Mouse (Mus musculus) 3134 (cell line): Measurements from ENCODE around the gene Eif4a3.
"Not testable (repeated sequence)": the region's sequence is repeated elsewhere in the genome, so short reads cannot be mapped to it uniquely, and the experiment has no call there.

Experiments used
- DNase-seq: peaks from one replicate; pipeline ENCODE4 v3.0.0-alpha.2; 2011; ENCODE audit warnings: low spot score; ENCODE audit not compliant: insufficient read length; ENCODE audit errors: extremely low read depth

Gene Eif4a3

DNA sequence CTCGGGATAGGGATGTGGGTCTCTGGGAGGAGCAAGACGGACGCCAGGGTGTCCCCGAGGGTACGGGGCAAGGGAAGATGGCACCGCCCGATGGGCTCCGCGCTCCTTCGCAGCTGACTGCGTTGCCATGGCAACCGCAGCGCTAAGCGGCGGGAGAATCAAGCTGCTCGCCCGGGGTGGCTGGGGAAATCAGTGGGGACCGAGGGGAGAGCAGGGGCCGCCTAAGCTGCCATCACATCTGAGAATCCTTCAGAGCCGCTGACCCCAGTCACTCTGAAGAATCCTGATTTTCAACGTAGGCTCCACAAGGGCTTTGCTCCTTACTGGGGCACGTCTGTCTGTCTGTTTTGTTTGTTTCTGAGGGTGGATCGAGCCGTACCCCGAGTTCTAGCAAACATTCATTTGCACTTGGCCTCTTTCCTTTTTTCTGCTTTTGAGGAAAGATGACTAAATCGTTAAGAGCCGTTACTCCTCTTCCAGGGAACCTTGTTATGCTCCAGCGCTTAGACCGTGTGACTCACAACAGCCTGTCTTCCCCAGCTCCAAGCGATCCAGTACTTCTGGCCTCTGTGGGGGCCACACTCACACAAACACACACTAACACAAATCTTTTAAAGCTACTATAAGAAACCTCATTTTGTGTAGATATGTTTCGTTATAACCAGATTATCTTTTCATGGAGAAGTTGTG is 502 bp upstream of the Eif4a3 start:
- DNase-seq = no peak

DNA sequence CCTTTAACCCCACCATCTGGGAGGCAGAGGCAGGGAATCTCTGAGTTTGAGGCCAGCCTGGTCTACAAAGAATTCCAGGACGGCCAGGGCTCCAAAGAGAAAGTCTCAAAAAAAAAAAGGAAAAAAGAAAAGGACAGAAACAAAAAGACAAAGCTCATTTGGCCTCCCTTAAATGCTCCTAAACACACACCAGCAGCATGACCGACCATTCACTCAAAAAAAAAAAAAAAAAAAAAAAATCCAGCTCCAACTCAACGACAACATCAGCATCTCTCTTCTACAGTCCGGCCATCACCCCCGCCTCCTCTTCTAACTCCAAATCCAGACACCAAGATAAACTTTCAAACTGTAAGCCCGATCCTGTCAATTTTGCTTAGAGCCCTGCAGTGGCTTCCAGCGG is 972 bp downstream of the Eif4a3 start:
- no peak for DNase-seq

DNA sequence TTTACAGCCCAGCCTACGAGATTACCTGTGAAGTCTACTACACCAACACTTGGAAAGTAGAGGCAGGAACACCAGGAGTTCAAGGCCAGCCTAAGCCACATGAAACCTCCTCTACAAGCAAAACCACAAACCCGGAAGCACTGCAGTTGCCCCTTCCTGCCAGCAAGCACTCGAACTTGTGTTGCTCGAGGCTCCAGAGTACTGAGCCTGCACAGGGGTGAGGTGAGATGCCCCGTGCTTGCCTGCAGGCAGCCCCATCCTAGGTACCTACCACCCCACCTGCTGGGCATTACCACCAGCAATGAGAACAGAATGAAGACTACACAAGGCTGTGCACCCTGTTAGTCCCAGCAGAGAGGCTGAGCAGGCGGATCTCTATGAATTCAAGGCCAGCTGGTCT is 1.9 kb downstream of the Eif4a3 start:
- DNase-seq = no peak

DNA sequence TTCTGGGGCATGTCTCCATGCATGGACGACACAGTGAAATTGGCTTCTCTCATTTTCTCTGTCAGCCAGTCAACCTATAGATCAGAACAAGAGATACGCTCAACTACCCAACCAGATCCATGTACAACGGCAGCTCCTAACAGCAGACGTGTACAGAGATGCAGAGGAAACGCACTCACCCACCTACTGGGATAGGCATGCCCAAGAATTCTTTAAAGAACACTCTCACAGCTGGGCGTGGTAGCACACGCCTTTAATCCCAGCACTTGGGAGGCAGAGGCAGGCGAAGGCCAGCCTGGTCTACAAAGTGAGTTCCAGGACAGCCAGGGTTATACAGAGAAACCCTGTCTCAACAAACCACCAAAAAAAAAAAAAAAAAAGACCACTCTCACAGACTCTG is 7.0 kb downstream of the Eif4a3 start:
- not testable (repeated sequence) for DNase-seq

DNA sequence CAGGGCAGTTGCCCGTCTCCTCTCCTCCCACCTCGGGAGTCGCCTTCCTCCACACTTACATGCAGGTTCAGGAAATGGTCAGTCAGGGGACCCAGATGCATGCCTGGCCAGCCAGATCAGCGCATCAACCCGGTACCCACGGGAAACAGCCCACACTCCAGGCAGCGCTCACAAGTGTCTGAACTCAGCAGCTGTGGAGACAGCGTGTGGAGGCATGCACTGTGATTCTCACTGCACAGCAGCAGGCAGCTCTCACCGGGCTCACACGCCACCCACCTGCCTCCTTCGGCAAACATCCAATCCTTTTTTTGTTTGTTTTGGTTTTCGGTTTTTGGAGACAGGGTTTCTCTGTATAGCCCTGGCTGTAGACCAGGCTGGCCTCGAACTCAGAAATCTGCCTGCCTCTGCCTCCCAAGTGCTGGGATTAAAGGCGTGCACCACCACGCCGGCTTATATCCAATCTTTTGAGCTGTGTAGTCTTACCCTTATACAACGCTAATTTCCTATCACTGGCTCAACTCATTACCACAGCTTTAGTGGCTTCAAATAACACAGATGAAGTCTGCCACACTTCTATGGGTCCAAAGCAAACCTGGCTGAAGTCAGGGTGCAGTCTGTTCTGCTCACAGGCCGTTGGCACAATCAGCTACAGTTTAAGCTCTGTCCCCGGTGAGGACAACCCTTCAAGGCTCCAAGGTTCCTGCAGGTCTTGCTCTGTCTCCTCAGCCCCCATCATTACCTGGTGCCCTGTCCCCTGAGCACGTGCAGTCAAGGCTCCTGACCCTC is 12.5 kb downstream of the Eif4a3 start:
- no peak for DNase-seq

DNA sequence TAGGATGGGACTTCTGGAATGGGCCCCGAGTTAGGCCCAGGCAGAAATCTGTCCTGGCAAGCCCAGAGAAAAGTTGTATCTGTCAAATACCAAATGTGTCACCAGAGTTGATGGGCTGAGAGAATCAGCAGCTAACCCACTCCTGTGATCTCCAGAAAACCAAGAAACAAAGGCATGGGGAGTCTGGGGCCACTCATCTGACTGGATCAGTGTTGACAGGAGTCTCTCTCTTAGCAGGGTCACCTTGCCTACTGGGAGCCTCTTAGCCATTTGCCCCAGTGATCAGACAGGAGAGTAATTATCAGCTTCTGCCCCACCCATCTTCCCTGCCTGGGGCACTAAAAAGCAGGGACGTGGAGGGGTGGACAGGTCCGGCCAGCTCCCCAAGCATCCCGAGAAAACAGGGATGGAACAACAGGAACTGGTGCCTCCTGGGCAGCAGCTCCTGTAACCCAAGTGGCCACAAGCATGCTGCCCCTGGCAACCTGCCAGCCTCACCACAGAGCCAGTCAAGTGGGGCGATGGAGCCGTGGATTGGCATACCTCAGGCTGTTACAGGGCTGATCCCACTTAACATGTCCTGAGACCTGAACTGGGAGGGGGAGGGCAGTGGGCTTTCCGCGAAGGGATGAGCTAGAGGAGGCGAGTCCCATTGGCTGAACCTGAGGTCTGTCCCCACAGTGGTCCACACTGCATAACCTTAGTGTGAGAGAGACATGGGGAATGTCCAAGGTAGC is 13.9 kb downstream of the Eif4a3 start:
- peak; percentile 73 for DNase-seq

DNA sequence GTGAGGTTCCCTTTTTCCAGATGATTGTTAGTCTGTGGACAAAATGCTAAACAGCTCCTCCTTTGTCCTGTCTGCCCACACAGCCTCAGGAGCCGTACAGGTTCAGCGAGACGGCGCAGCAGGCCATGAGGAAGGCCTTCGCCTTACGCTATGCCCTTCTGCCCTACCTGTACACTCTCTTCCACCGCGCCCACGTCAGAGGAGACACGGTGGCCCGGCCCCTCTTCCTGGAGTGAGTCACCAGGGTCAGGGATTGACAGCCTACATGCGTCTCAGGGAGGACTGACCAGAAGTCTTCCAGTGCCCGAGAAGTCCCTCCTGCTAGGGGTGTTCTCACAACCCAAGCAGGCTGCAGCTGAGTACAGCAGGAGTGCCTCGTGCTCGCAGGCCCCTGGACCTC is 18.9 kb downstream of the Eif4a3 start:
- no peak for DNase-seq

DNA sequence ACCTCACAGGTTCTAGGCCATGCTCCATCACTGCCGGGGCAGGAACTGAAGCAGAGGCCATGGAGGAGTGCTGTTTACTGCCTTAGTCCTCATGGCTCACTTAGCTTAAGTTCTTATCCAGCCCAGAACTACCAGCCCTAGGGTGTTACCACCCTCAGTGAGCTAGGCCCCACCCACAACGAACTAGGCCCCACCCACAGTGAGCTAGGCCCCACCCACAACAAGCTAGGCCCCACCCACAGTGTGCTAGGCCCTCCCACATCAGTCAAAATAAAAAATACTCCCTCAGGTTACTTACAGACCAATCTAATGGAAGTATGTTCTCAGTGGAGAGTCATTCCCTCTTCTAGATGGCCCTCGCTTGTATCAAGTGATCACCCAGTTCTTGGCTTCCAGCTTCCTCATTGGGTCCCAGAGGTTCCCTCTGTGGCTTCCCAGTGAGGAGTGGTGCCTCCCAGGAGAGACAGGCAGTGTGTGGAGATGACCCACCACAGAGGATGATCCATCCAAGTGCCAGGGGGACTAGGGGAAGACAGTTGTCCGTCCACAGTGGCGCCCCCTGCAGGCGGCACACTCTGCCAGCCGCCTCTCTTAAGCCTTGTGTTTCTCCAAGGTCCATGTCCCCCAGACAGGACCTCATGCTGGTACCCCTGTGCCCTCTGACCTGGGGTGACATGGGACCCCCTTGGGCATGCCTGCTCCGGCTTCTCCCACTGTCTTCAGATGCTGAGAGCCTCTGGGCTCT is 26.5 kb downstream of the Eif4a3 start:
- DNase-seq = no peak

DNA sequence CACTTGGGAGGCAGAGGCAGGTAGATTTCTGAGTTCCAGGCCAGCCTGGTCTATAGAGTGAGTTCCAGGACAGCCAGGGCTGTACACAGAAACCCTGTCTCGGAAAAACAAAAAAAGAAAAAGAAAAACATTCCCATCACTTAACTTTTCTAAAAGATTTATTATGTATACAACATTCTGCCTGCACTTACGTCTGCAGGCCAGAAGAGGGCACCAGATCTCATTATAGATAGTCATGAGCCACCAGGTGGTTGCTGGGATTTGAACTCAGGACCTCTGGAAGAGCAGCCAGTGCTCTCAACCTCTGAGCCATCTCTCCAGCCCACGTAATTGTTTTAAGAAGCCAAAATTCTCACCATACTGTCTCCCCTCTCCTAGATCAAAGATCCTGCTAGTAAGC is 27.4 kb downstream of the Eif4a3 start:
- DNase-seq = not testable (repeated sequence)

DNA sequence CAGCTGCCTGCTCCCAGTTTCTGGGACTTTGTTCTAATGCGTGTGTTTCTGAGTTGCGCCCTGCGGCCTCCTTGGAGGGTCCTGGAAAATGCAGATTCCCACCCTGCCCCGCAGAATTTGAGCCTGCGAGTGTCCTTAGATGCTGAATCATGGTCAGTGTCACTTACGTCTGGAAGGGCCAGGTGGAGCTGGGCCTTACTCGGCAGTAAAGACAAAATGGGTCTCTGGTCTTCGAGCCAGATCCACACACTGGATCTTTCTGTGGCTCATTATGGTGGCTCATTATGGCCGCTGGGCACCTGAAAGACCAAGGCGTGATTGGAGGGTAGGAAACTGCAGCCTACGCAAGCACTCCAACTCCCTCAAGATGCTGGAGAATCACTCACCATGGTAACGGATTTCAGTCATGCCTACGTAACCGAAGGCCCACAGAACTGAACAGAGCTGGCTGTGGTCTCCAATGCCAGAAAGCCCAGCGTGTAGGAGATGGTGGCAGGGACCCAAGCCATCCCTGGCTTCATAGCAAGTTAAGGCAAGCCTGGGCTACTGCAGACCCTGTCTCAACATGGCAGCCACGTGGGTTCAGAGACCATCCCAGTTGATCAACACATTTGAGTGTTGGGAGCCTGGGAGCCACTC is 31.2 kb downstream of the Eif4a3 start:
- DNase-seq = no peak

DNA sequence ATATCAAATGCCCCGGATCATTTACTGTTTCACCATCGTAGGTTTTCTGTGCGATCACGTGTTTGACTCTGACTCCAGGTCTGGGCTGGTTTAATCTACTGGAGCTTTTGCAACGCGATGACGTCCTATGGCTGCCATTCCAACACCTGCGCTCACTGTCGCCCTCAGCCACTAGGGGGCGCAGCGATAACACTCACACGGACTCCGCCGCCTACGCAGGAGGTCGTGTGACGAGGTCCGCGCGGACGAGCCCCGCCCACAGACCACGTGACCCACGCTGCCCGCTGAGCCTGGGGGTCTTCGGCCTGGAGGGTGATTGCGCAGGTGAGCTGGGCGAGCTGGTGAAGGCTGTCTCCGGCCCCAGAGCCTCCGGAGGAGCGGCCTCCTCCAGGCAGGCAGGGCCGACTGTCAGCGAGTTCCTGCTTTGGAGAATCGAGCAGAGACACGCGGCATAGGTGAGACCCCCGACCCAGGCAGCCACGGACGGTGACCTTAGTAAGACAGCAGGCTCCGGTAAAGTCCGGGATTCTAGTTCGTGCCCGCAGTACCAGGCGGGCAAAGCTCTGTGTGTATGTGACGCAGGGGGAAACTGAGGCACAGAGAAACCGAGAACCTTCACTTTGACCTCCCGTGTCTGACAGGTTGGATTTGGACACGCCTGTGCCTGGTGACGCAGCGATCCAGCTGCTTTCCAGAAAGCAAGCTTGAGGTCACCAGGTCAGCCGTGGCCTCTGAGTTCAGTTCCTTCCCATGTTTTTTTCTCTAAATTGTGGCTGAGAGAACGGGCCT is 31.9 kb downstream of the Eif4a3 start, which contains the start of gene Gaa:
Gene Gaa (plus strand): TSS at position 120 of the 789 bp plus-strand sequence.
- DNase-seq = peak; percentile 88

DNA sequence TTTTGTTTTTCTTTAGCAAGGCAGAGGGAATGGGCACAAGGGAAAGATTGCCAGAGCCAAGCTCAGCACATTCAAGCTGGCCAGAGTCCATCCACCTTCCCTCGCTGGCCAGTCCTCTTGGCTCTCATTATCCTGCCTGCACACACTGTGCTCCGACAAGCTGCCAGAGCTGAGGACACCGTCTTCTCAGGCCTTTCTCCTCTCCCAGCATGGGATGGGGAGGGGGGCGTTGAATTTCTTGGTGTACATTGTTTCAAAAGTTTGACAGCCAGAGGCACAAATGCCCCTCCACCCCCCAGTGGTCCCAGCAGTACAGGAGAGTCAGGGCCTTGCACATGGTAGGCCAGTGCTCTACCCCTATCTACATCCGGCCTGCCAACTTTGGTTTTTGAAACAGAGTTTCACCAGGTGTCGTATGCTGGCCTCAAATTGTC is 32.6 kb downstream of the Eif4a3 start:
- DNase-seq = no peak

DNA sequence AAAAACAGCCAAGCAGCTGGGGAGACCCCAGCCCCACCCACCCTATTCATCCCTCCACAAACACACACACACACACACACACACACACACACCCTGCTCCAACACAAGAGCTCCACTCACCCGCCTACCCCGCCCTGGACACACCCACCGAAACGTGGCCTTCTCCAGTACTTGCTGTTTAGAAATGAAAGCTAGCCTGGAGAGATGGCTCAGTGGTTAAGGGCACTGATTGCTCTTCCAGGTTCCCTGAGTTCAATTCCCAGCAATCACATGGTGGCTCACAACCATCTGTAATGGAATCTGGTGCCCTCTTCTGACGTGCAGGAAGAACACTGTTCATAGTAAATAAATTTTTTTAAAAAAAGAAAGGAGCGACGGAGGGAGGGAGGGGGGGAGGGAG is 34.1 kb downstream of the Eif4a3 start:
- no peak for DNase-seq

DNA sequence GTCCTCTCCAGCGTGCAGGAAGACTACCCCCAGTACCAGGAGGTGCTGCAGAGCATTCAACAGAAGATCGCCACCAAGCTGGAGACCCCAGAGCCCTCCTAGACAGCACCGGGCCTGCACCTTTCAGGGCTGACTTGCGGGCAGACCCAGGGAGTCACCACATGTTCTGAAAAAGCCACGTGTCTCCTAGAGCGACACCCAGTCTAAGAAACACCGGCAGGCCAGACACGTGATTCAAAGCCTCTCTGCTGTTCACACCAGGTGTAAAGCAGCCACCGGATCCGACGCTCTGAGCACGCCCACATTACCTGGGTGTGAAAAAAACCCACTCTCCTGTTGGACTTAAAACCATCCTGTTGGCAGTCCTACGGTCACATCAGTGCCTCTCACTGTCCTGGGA is 35.5 kb downstream of the Eif4a3 start:
- no peak for DNase-seq

DNA sequence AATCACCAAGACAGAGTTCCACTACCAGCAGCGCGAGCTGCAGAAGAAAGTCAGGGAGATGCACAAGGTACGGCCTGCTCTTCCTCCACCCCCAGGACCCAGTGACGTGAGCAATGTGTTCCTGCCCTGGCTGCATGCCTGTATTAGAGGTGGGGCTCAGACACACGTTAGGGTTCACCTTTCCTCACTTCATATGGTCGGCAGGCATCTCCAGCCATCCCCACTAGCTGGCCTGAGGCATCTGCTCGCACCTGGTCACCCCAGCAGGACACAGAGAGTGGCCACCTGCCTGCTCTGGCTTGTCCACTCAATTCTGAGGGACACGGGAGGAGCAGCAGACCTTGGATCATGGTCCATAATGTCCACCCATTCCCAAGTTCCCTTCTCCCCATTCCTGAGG is 39.9 kb downstream of the Eif4a3 start:
- DNase-seq = no peak

DNA sequence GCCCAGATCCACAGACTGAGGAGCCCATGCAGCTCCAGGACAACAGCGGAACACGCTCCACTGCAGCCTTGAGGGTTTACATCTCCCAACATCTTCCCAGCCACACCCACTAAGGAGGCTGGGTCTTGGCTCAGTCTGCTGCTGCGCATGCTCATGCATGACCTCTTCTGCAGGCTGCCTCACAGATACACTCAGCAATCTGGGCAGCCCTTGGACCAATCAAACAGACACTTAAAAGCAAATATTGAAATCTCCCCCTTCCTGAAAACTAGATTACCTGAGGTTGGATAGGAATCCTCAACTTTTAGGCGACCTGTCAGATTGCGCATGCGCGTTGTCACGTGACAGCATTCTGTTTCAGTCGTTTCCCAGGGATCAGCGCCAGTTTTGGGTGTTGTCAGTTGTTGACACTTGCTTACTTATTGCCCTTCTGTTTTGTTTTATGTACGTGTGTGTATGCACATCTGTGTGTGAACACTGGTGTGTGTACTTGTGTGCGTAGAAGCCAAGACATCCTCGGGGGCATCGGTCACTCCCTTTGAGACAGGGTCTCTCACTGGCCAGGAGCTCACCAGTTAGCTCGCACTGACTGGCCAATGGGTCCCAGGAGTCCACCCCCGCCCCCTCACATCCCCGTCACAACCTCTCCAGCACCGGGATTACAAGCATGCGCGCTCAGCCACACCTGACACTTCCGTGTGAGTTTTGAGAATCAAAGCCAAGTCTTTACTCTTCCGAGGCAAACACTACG is 41.1 kb downstream of the Eif4a3 start:
- no peak for DNase-seq

DNA sequence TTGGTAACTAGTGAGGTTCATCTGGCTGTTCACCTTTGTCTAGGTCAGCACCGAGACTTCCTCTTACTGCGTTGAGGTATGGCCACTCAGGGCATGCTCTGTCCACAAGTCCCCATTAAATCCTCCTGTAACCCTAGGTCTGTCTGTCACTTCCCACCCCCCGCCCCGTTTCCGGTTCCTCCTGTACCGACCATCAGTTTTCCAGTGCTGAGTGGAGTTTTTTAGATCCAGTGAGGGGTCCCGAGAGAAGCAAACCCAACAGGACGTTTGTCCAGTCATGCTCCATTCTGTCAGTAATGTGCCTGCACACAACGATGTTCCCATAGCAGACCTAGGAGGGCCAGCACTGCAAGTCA is 41.7 kb downstream of the Eif4a3 start:
- no peak for DNase-seq

DNA sequence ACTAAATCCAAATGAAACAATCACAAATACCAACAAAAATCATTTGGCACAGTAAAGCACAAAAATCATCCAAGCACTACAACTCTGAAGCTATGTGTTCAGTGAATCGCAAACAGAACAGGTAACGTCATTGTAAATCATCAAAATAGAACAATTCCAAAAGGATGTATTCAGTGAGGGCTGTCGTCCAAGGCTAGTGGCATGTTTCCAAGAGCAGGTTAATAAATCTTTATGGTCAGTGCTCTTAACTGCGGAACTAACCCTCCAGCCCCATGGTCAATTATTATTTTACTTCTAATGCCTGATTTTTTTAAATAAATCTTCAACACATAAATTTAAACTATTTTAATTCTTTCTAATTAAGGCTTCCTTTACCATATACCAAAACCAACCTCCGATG is 43.3 kb downstream of the Eif4a3 start:
- not testable (repeated sequence) for DNase-seq
